Mouse (Mus musculus) small intestine, adult 2 months (tissue): ENCODE data around the gene Cenpi.

Experiments
- CTCF ChIP-seq: fragments of 200-500 bp; IDR thresholded peaks from 2 replicates; pipeline ENCODE4 v1.5.1; 2012; ENCODE audit warnings: low read depth, mild to moderate bottlenecking, control low read depth, inconsistent platforms, low read length, moderate library complexity, mixed read lengths; ENCODE audit not compliant: insufficient replicate concordance, insufficient read length; ENCODE audit errors: extremely low read depth
- POLR2A ChIP-seq: fragments of 200-500 bp; IDR thresholded peaks from 2 replicates; pipeline ENCODE4 v1.6.1; 2012; ENCODE audit warnings: low read depth, mild to moderate bottlenecking, control low read depth, inconsistent platforms, low read length, moderate library complexity

DNA sequence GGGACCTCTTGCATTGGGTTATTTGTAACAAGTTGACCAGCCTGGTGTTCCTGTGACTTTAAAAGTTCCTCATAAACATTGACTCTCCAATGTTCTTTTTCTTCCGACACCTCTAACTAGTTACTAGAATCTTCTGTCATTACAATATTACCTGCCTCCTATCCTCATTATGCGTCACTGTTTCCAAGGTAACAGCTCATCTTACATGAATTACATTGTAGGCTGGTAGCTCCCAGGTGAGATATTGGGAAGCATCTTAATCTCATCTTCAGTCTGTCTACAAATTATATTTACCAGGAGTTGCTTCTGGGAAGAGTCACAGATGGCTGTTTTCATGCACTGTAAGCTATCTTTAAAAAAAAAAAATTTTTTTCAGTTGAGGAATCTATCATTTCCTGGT, 22.8 kb upstream of the Cenpi start:
- TF ChIP-seq CTCF (no peak), POLR2A (no peak)
